Mouse (Mus musculus): ENCODE data around the gene Akr1a1.

- TF ChIP-seq CTCF (IDR thresholded peaks at IDR 0.05; ENCODE audit: control insufficient read depth, insufficient read depth, insufficient read length): no peak
- no peak for TF ChIP-seq FOSL1 (IDR thresholded peaks at IDR 0.05; ENCODE audit: insufficient read depth, low read length, poor library complexity, severe bottlenecking)
- no peak for TF ChIP-seq USF1 (IDR thresholded peaks at IDR 0.05; ENCODE audit: low read depth)
- TF ChIP-seq MAX (IDR thresholded peaks at IDR 0.05): no peak
- no peak for TF ChIP-seq CEBPB (IDR thresholded peaks at IDR 0.05; ENCODE audit: low read depth)
- TF ChIP-seq MYOD1 (IDR thresholded peaks at IDR 0.05; ENCODE audit: control insufficient read depth, insufficient read length, low read depth): no peak
- TF ChIP-seq MYOG (IDR thresholded peaks at IDR 0.05; ENCODE audit: control insufficient read depth, extremely low read depth, insufficient read length): no peak
Measured at GRCm38 (mm10) chr4:116596379-116596778, 55.1 kb downstream of the Akr1a1 start, which contains the start of gene Ccdc17.

Data from C2C12 (cell line).